Mouse (Mus musculus): Measurements from ENCODE around the gene Taf1b. TPM values are rescaled to one million over a fixed set of nuclear protein-coding genes. Genes with fewer than 3 reads are reported as not detected.
A peak's percentile ranks its signal among the peaks of the same experiment; 100 is the strongest.
"Not testable (repeated sequence)": the region's sequence is repeated elsewhere in the genome, so short reads cannot be mapped to it uniquely, and the experiment has no call there.

Gene Taf1b
- total RNA-seq, 1 experiment, result 27.7 TPM

DNA sequence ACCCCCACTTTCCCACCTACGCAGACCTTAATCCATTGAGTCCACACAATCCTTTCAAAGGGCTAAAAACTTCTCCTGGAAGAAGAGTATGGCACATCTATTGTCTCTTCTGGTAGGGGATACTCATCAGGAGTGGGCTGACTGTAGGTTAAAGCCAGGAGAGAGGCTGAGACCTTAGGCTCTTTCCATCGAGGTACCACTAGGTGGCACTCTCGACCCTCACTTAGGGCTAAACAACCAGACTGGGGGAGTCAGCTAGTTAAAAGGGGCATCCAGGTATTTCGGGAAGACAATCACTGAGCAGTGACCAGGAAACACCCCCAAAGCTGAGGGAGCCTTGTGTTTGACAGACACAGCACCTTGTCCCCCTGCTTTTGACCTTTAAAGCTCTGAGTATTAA is 27.2 kb upstream of the Taf1b start:
- Histone ChIP-seq H3K4me3 (ENCODE audit: insufficient read depth in 1 of 2, low read depth in 1 of 2, low read length in 2 of 2, poor library complexity in 1 of 2, severe bottlenecking in 1 of 2) (no peak overlapping the region), H3K9ac (ENCODE audit: insufficient read depth, low read depth, low read length, poor library complexity, severe bottlenecking) (no peak overlapping the region), H3K4me1 (ENCODE audit: control insufficient read depth in 2 of 2, insufficient read depth in 2 of 2, low read length in 2 of 2, poor library complexity in 1 of 2) (no peaks in the 10 kb centered on the region), H3K9me3 (ENCODE audit: control insufficient read depth, insufficient read depth, low read depth, low read length) (no peaks in the 10 kb centered on the region), H3K27ac (ENCODE audit: insufficient read depth, low read depth, low read length, poor library complexity, severe bottlenecking) (no peak overlapping the region), H3K36me3 (ENCODE audit: control insufficient read depth, insufficient read depth, low read length, poor library complexity, severe bottlenecking) (no peaks in the 10 kb centered on the region)
- in situ Hi-C loops (cut with MboI; ENCODE audit: low sequenced_read_pairs in 2 of 2, unreplicated experiment in 2 of 2), result loop anchor here (10.0 kb wide), 3 partner anchors 134 to 234 kb away; partner anchors contain the start of gene Rrm2 (in 1 of the 2)
- no peak for TF ChIP-seq ZNF384 (IDR thresholded peaks at IDR 0.05; ENCODE audit: low read depth, low read length)
- peak; percentile 76 for TF ChIP-seq ZC3H11A (IDR thresholded peaks at IDR 0.05; ENCODE audit: borderline replicate concordance, low read depth, low read length)
- peak; percentile 45 for DNase-seq (ENCODE audit: low read depth, low spot score)

DNA sequence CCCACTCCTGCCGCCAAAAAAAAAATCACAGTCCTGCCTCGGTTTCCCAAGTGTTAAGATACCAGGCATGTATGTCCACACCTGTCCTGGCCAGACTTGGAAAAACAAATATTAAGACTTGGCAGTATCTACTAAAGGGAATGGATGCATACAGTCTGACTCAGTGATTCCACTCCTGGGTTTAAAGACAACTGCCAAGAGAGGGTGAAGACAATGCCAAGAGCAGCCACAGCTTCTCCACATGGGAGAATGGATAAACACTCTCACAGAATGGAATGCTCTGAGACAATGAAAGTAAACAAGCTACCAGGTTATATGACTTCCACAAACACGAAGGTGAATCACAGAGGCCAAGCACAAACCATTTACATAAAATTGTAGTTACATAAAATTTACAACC is 24.9 kb upstream of the Taf1b start:
- no peak for DNase-seq (ENCODE audit: low read depth, low spot score)
- Histone ChIP-seq H3K36me3 (ENCODE audit: control insufficient read depth, insufficient read depth, low read length, poor library complexity, severe bottlenecking) (no peaks in the 10 kb centered on the region), H3K4me1 (ENCODE audit: control insufficient read depth in 2 of 2, insufficient read depth in 2 of 2, low read length in 2 of 2, poor library complexity in 1 of 2) (no peaks in the 10 kb centered on the region), H3K9ac (ENCODE audit: insufficient read depth, low read depth, low read length, poor library complexity, severe bottlenecking) (no peak overlapping the region), H3K27ac (ENCODE audit: insufficient read depth, low read depth, low read length, poor library complexity, severe bottlenecking) (no peak overlapping the region), H3K4me3 (ENCODE audit: insufficient read depth in 1 of 2, low read depth in 1 of 2, low read length in 2 of 2, poor library complexity in 1 of 2, severe bottlenecking in 1 of 2) (no peak overlapping the region), H3K9me3 (ENCODE audit: control insufficient read depth, insufficient read depth, low read depth, low read length) (no peaks in the 10 kb centered on the region)
- TF ChIP-seq HCFC1 (IDR thresholded peaks at IDR 0.05; ENCODE audit: borderline replicate concordance, insufficient read depth, low read length), result no peak
- no peak for TF ChIP-seq MAFK (IDR thresholded peaks at IDR 0.05; ENCODE audit: insufficient read depth, low read depth, low read length)
- in situ Hi-C loops (cut with MboI; ENCODE audit: low sequenced_read_pairs in 2 of 2, unreplicated experiment in 2 of 2), result loop anchor here (10.0 kb wide), 3 partner anchors 132 to 232 kb away; partner anchors contain the start of gene Rrm2 (in 1 of the 2)

DNA sequence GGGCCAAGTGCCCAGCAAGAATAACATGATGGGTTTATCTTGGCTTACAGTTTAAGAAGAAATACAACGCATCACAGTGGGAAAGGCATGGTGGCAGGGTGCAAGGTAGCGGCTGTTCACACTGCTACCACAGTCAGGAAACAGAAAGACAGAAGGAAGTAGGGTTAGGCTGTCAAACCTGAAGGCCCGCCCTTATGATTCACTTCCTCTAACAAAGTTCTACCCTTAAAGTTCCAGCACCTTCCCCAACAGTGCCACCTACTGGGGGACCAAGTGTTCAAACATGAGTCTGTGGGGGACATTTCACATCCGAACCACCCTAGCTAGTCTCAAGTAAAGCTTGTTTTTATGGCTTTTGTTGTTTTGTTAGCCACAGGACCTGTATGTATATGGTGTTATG is 13.2 kb upstream of the Taf1b start:
- no peak overlapping the region for H3K9ac ChIP-seq (ENCODE audit: insufficient read depth, low read depth, low read length, poor library complexity, severe bottlenecking)
- H3K9me3 ChIP-seq (ENCODE audit: control insufficient read depth, insufficient read depth, low read depth, low read length), result no peaks in the 10 kb centered on the region
- in situ Hi-C loops (cut with MboI; ENCODE audit: low sequenced_read_pairs in 2 of 2, unreplicated experiment in 2 of 2), result no loop called here
- no peak for DNase-seq (ENCODE audit: low read depth, low spot score)
- no peaks in the 10 kb centered on the region for H3K36me3 ChIP-seq (ENCODE audit: control insufficient read depth, insufficient read depth, low read length, poor library complexity, severe bottlenecking)
- no peak overlapping the region for H3K4me3 ChIP-seq (ENCODE audit: insufficient read depth in 1 of 2, low read depth in 1 of 2, low read length in 2 of 2, poor library complexity in 1 of 2, severe bottlenecking in 1 of 2)
- no peak overlapping the region for H3K27ac ChIP-seq (ENCODE audit: insufficient read depth, low read depth, low read length, poor library complexity, severe bottlenecking)
- no peaks in the 10 kb centered on the region for H3K4me1 ChIP-seq (ENCODE audit: control insufficient read depth in 2 of 2, insufficient read depth in 2 of 2, low read length in 2 of 2, poor library complexity in 1 of 2)
- TF ChIP-seq MAFK (IDR thresholded peaks at IDR 0.05; ENCODE audit: insufficient read depth, low read depth, low read length), result no peak
- TF ChIP-seq HCFC1 (IDR thresholded peaks at IDR 0.05; ENCODE audit: borderline replicate concordance, insufficient read depth, low read length), result no peak
- TF ChIP-seq ZNF384 (IDR thresholded peaks at IDR 0.05; ENCODE audit: low read depth, low read length), result no peak
- no peak for TF ChIP-seq CHD2 (IDR thresholded peaks at IDR 0.05; ENCODE audit: low read depth, low read length)
- TF ChIP-seq ZC3H11A (IDR thresholded peaks at IDR 0.05; ENCODE audit: borderline replicate concordance, low read depth, low read length), result no peak

DNA sequence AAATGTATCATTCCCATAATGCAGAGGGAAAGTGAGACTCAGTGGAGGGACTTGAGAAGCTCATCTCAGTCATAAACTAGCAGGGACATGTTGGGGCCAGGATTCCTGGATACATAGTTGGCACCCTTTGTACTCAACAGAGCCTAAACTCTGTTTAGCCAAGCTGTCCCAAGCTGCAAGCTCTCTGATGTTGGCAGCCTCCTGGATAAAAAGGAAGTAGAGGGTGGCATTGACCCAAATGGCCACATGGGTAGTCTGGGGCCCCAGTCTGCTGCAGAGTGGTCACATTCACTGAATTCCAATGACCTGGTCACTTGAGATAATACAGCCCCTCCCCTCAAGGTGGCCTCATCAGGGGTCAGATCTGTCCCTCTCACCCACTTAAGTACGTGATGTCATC is 11.3 kb upstream of the Taf1b start:
- H3K36me3 ChIP-seq (ENCODE audit: control insufficient read depth, insufficient read depth, low read length, poor library complexity, severe bottlenecking), result no peaks in the 10 kb centered on the region
- H3K4me1 ChIP-seq (ENCODE audit: control insufficient read depth in 2 of 2, insufficient read depth in 2 of 2, low read length in 2 of 2, poor library complexity in 1 of 2), result no peaks in the 10 kb centered on the region
- H3K4me3 ChIP-seq (ENCODE audit: insufficient read depth in 1 of 2, low read depth in 1 of 2, low read length in 2 of 2, poor library complexity in 1 of 2, severe bottlenecking in 1 of 2), result no peak overlapping the region
- no peak overlapping the region for H3K27ac ChIP-seq (ENCODE audit: insufficient read depth, low read depth, low read length, poor library complexity, severe bottlenecking)
- TF ChIP-seq HCFC1 (IDR thresholded peaks at IDR 0.05; ENCODE audit: borderline replicate concordance, insufficient read depth, low read length) (no peak), CHD2 (IDR thresholded peaks at IDR 0.05; ENCODE audit: low read depth, low read length) (no peak), MAFK (IDR thresholded peaks at IDR 0.05; ENCODE audit: insufficient read depth, low read depth, low read length) (no peak), ZC3H11A (IDR thresholded peaks at IDR 0.05; ENCODE audit: borderline replicate concordance, low read depth, low read length) (no peak), ZNF384 (IDR thresholded peaks at IDR 0.05; ENCODE audit: low read depth, low read length) (no peak)
- in situ Hi-C loops (cut with MboI; ENCODE audit: low sequenced_read_pairs in 2 of 2, unreplicated experiment in 2 of 2), result no loop called here
- H3K9ac ChIP-seq (ENCODE audit: insufficient read depth, low read depth, low read length, poor library complexity, severe bottlenecking), result no peak overlapping the region
- no peak for DNase-seq (ENCODE audit: low read depth, low spot score)
- H3K9me3 ChIP-seq (ENCODE audit: control insufficient read depth, insufficient read depth, low read depth, low read length), result no peaks in the 10 kb centered on the region

DNA sequence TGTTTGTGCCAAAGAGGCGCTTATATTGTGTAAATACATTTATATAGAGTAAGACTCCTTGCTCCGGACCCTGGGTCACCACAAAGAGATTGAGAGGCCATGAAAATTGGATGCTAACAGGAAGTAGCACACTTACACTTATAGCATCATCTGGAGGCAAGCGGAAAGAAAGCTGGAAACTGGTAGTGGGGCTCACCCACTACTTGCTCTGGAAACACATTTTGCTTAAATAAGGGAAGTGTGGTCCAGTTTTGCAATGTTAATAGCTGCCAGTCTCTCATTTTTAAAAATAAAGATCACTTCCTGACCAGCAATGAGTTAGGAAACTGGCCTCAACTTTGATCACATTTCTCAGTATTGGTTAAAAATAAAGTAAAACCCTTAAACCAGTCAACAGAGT is 5.7 kb upstream of the Taf1b start:
- H3K9me3 ChIP-seq (ENCODE audit: control insufficient read depth, insufficient read depth, low read depth, low read length); H3K4me3 ChIP-seq (ENCODE audit: insufficient read depth in 1 of 2, low read depth in 1 of 2, low read length in 2 of 2, poor library complexity in 1 of 2, severe bottlenecking in 1 of 2); DNase-seq (ENCODE audit: low read depth, low spot score); H3K27ac ChIP-seq (ENCODE audit: insufficient read depth, low read depth, low read length, poor library complexity, severe bottlenecking); H3K4me1 ChIP-seq (ENCODE audit: control insufficient read depth in 2 of 2, insufficient read depth in 2 of 2, low read length in 2 of 2, poor library complexity in 1 of 2); H3K9ac ChIP-seq (ENCODE audit: insufficient read depth, low read depth, low read length, poor library complexity, severe bottlenecking); H3K36me3 ChIP-seq (ENCODE audit: control insufficient read depth, insufficient read depth, low read length, poor library complexity, severe bottlenecking): not testable (repeated sequence)
- in situ Hi-C loops (cut with MboI; ENCODE audit: low sequenced_read_pairs in 2 of 2, unreplicated experiment in 2 of 2), result loop anchor here in 1 of 2 experiments (10.0 kb wide), 1 partner anchor 62 kb away; no protein-coding TSS in a partner anchor

All from ES-E14 (cell line).